Mouse (Mus musculus) lung, embryonic 14.5 days (tissue): ENCODE results near the gene Trip11. TPM values are rescaled to one million over a fixed set of nuclear protein-coding genes. Genes with fewer than 3 reads are reported as not detected.

Experiments used
- ATAC-seq: fragments of 200-750 bp; cut with Nextera tagmentation; 2 replicates; pipeline ENCODE4 v1.8.0; 2017; ENCODE audit warnings: mild to moderate bottlenecking, moderate TSS enrichment, moderate library complexity; ENCODE audit not compliant: insufficient read depth
- DNase-seq: peaks from one replicate; pipeline ENCODE4 v3.0.0-alpha.2; 2015
- H3K27ac ChIP-seq: fragments of 300-500 bp; sonication (generic); 2 replicates; pipeline ENCODE4 v1.5.1; 2014; ENCODE audit warnings: low read depth, mild to moderate bottlenecking, moderate library complexity
- H3K27me3 ChIP-seq: fragments of 300-500 bp; sonication (generic); 2 replicates; pipeline ENCODE4 v1.6.1; 2014; ENCODE audit warnings: low read length, control low read depth; ENCODE audit not compliant: insufficient read depth
- H3K36me3 ChIP-seq: fragments of 300-500 bp; sonication (generic); 2 replicates; pipeline ENCODE4 v1.6.1; 2014; ENCODE audit warnings: control low read depth; ENCODE audit not compliant: insufficient read depth
- H3K4me1 ChIP-seq: fragments of 300-500 bp; sonication (generic); 2 replicates; pipeline ENCODE4 v1.6.1; 2014; ENCODE audit warnings: antibody characterized with exemption, control low read depth; ENCODE audit not compliant: insufficient read depth
- H3K4me2 ChIP-seq: fragments of 300-500 bp; sonication (generic); 2 replicates; pipeline ENCODE4 v1.6.1; 2014; ENCODE audit warnings: mild to moderate bottlenecking
- H3K4me3 ChIP-seq: fragments of 300-500 bp; sonication (generic); 2 replicates; pipeline ENCODE4 v1.5.1; 2014; ENCODE audit warnings: low read depth, low read length
- H3K9ac ChIP-seq: fragments of 300-500 bp; sonication (generic); 2 replicates; pipeline ENCODE4 v1.6.1; 2014
- H3K9me3 ChIP-seq: fragments of 300-500 bp; sonication (generic); 2 replicates; pipeline ENCODE4 v1.6.1; 2016; ENCODE audit warnings: low read depth, low read length, control low read depth
- CTCF ChIP-seq: IDR thresholded peaks from 2 replicates; pipeline ENCODE4 v1.5.1; 2016; ENCODE audit warnings: antibody characterized with exemption, low read depth
- WGBS: fragments of 180-500 bp; shearing (Covaris S2); extraction: QIAGEN DNeasy Blood & Tissue Kit; methylation state at CpG from one replicate; pipeline ENCODE4 v1.1.7; 2014; 5-methylcytosine and 5-hydroxymethylcytosine counted together
- polyA plus RNA-seq: library from polyadenylated mRNA; unstranded; fragments of >200 nt; fragmentation: Nextera tagmentation; extraction: Ambion mirVana; gene quantifications from 2 replicates; pipeline ENCODE4 v1.2.1, GENCODE M21; 2014

Gene Trip11
- polyA plus RNA-seq, 1 experiment from 2014 or later: 25.9 TPM

DNA sequence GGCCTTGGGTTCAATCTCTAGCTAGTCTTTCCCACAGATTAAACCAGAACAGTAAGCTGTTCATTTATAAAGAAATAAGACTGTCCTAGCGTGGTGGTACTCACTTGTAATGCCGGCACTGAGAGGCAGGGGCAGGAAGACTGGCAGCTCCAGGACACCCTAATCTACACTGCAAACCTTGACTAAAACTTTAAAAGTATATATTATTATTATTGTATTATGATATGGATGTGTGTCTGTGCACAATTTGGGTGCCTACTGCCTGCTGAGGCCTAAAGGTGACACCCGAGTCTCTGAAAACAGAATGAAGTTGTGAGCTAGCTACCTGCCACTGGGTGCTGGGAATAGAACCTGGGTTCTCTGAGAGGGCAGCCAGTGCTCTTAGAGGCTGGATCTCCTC lies 1.7 kb downstream of the Trip11 start:
- peak overlapping the region; percentile 70 for H3K4me2 ChIP-seq
- no peaks in the 10 kb centered on the region for H3K9me3 ChIP-seq
- 0 out of 2 replicates have a peak overlapping the region, but pooled peaks have one; percentile 88 for H3K4me3 ChIP-seq
- no peak overlapping the region; the same call in 1 of the 2 replicates for H3K9ac ChIP-seq
- TF ChIP-seq CTCF: no peak
- no peak overlapping the region for H3K27ac ChIP-seq
- ATAC-seq (no peak), DNase-seq (no peak)
- 87% methylated on average over 3 of the region's 3 CpGs for WGBS
- no peaks in the 10 kb centered on the region for H3K27me3 ChIP-seq
- peaks cover 6% of the 10 kb centered on the region for H3K4me1 ChIP-seq
- peaks cover 4% of the 10 kb centered on the region; the same call in 1 of the 2 replicates for H3K36me3 ChIP-seq

DNA sequence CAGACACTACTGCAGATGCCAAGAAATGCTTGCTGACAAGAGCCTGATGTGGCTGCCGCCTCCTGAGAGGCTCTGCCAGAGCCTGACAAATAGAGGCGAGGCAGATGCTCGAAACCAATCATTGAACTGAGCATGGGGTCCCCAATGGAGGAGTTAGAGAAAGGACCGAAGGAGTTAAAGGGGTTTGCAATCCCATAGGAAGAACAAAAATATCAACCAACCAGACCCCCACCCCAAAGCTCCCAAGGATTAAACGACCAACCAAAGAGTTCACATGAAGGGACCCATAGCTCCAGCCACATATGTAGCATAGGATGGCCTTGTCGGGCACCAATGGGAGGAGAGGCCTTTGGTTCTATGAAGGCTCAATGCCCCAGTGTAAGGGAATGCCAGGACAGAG lies 2.7 kb downstream of the Trip11 start:
- WGBS: 89% methylated on average over 6 of the region's 6 CpGs
- Histone ChIP-seq H3K27me3 (no peaks in the 10 kb centered on the region), H3K4me3 (no peak overlapping the region), H3K9ac (no peak overlapping the region), H3K36me3 (peaks cover 5% of the 10 kb centered on the region; the same call in 1 of the 2 replicates), H3K4me1 (peaks cover 6% of the 10 kb centered on the region), H3K27ac (no peak overlapping the region), H3K4me2 (no peak overlapping the region), H3K9me3 (no peaks in the 10 kb centered on the region)
- no peak for TF ChIP-seq CTCF
- ATAC-seq (no peak), DNase-seq (no peak)

DNA sequence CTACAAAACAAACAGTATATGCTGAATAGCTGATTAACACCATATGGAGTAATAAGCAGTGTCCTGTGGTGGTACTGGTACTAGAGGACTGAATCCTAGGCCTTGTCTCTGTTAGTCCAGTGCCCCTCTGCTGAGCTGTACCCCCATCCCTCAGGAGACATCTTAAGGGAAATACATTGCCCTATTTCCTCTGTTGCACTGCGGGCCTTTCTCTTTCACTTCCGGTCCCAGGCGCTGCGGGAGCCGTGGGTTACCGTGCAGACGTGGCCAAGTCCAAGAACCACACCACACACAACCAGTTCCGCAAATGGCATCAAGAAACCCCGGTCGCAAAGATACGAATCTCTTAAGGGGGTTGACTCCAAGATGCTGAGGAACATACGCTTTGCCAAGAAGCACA lies 7.2 kb downstream of the Trip11 start:
- no peak for ATAC-seq
- peaks cover 27% of the 10 kb centered on the region for H3K36me3 ChIP-seq
- no peaks in the 10 kb centered on the region for H3K27me3 ChIP-seq
- H3K9ac ChIP-seq: no peak overlapping the region
- no peaks in the 10 kb centered on the region for H3K9me3 ChIP-seq
- no peak overlapping the region for H3K4me3 ChIP-seq
- no peak overlapping the region for H3K27ac ChIP-seq
- no peak overlapping the region for H3K4me2 ChIP-seq
- H3K4me1 ChIP-seq: no peaks in the 10 kb centered on the region
- TF ChIP-seq CTCF: no peak
- 88% methylated on average over 12 of the region's 12 CpGs for WGBS
- no peak for DNase-seq

DNA sequence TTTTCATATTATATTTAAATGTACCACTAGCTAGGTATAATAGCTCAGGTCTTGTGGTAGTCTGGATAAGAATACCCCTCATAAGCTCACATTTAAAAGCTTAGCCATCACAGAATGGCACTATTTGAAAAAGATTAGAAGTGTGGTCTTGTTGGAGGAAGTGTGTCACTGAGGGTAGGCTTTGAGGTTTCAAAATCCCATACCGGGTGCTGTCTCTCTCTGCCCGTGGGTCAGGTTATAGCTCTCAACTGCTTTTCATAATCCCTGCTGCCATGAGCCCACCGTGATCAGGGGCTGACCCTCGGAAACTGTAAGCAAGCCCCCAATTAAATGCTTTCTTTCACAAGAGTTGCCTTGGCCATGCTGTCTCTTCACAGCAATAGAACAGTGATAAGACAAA lies 8.2 kb downstream of the Trip11 start:
- Histone ChIP-seq H3K9ac (no peak overlapping the region), H3K36me3 (peaks cover 30% of the 10 kb centered on the region), H3K27ac (no peak overlapping the region), H3K4me1 (no peaks in the 10 kb centered on the region), H3K4me2 (no peak overlapping the region), H3K9me3 (no peaks in the 10 kb centered on the region), H3K27me3 (no peaks in the 10 kb centered on the region), H3K4me3 (no peak overlapping the region)
- no peak for DNase-seq
- no peak for ATAC-seq
- WGBS: 87% methylated on average over 4 of the region's 4 CpGs
- TF ChIP-seq CTCF: no peak

DNA sequence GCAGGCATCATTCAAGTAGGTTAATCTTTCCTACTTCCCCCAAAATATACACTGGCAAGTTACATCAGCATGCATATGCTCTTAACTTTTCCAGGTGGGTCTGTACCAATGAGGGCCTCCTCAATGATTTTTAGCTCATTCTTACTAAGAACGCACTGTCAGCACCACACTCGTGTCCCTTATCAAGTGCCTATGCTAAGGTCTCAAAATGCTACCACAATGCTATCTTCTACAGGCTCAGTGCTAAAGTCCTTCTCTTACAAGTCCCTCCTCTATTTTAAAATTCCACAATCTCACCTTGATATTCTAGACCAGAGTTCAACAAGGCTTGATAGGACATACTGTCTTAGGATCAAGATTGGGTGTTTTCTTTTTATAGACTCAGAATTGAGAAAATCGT lies 8.9 kb downstream of the Trip11 start:
- 90% methylated on average over 3 of the region's 3 CpGs for WGBS
- no peak overlapping the region for H3K9ac ChIP-seq
- H3K9me3 ChIP-seq: no peaks in the 10 kb centered on the region
- H3K4me3 ChIP-seq: no peak overlapping the region
- no peaks in the 10 kb centered on the region for H3K4me1 ChIP-seq
- TF ChIP-seq CTCF: no peak
- peaks cover 33% of the 10 kb centered on the region for H3K36me3 ChIP-seq
- ATAC-seq (no peak), DNase-seq (no peak)
- no peak overlapping the region for H3K4me2 ChIP-seq
- H3K27ac ChIP-seq: no peak overlapping the region
- H3K27me3 ChIP-seq: no peaks in the 10 kb centered on the region

DNA sequence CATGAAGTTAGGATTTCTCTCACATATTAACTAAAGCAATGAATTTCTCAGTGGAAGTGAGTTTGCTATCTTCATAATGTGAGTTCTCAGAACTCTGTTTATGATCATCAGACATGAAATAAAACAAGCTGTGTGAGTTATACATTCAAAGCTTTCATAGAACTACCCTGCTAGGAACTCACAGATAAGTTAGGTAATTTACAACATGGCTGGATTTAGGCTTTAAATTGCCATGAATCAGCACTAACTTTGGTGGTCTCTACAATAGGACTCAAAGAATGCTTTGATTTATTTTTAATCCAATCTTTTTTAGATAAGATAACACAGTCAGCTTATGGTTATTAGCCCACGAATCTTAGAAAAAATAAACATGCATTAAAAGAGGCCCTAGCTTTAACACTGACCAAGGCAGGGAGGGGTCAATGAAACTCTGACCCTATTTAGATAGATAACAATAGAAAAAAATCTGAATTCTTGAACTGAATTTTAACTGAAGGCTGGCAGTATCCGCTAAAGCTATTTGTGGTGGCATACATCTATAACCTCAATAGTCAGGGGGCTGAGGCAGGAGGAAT lies 13.3 kb downstream of the Trip11 start:
- H3K36me3 ChIP-seq: peaks cover 31% of the 10 kb centered on the region
- whole genome bisulfite sequencing: 70% methylated on average over 2 of the region's 2 CpGs
- no peak for ATAC-seq

DNA sequence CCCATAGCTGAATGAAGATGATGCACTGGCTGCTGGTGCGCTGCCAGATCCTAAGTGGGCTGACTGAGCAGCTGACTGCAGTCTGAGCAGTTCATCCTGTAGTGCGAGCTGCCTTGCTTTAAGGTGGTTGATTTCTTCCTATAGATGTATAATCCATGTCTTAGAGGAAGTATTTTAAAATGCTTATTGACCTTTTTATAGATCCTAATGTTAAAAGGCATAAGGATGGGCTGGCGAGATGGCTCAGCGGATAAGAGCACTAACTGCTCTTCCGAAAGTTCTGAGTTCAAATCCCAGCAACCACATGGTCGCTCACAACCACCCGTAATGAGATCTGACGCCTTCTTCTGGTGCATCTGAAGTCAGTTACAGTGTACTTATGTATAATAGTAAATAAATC lies 14.1 kb downstream of the Trip11 start:
- peaks cover 31% of the 10 kb centered on the region for H3K36me3 ChIP-seq
- no peak overlapping the region for H3K4me2 ChIP-seq
- no peak for DNase-seq
- H3K4me1 ChIP-seq: no peaks in the 10 kb centered on the region
- TF ChIP-seq CTCF: no peak
- H3K27me3 ChIP-seq: no peaks in the 10 kb centered on the region
- whole genome bisulfite sequencing: 97% methylated on average over 8 of the region's 8 CpGs
- ATAC-seq: no peak
- no peak overlapping the region for H3K4me3 ChIP-seq
- no peaks in the 10 kb centered on the region for H3K9me3 ChIP-seq
- no peak overlapping the region for H3K9ac ChIP-seq
- no peak overlapping the region for H3K27ac ChIP-seq

More for the DNA sequence above, 13.3 kb downstream of the Trip11 start:
- no peak for TF ChIP-seq CTCF
- Histone ChIP-seq H3K4me2 (no peak overlapping the region), H3K27ac (no peak overlapping the region), H3K9ac (no peak overlapping the region), H3K4me1 (no peaks in the 10 kb centered on the region), H3K27me3 (no peaks in the 10 kb centered on the region), H3K4me3 (no peak overlapping the region), H3K9me3 (no peaks in the 10 kb centered on the region)
- no peak for DNase-seq
